Mouse (Mus musculus) stomach, embryonic 14.5 days (tissue): ENCODE data around the gene Bbox1. TPM values are rescaled to one million over a fixed set of nuclear protein-coding genes. Genes with fewer than 3 reads are reported as not detected.

ENCODE experiments used
- ATAC-seq: fragments of 200-750 bp; cut with Nextera tagmentation; 2 replicates; pipeline ENCODE4 v1.8.0; 2017; ENCODE audit warnings: low read depth, moderate TSS enrichment; ENCODE audit not compliant: insufficient number of reproducible peaks, insufficient read depth, low FRiP score
- H3K27ac ChIP-seq: fragments of 300-500 bp; sonication (generic); 2 replicates; pipeline ENCODE4 v1.5.1; 2014; ENCODE audit warnings: mild to moderate bottlenecking, low read length, moderate library complexity, mixed read lengths
- H3K27me3 ChIP-seq: fragments of 300-500 bp; sonication (generic); 2 replicates; pipeline ENCODE4 v1.6.1; 2014; ENCODE audit warnings: low read length, control low read depth, mixed read lengths; ENCODE audit not compliant: control insufficient read depth, insufficient read depth
- H3K36me3 ChIP-seq: fragments of 300-500 bp; sonication (generic); 2 replicates; pipeline ENCODE4 v1.6.1; 2014; ENCODE audit warnings: mild to moderate bottlenecking, control low read depth, low read length, moderate library complexity, mixed read lengths; ENCODE audit not compliant: control insufficient read depth, insufficient read depth
- H3K4me1 ChIP-seq: fragments of 300-500 bp; sonication (generic); 2 replicates; pipeline ENCODE4 v1.6.1; 2014; ENCODE audit warnings: low read length, control low read depth, mixed read lengths; ENCODE audit not compliant: control insufficient read depth, insufficient read depth
- H3K4me2 ChIP-seq: fragments of 300-500 bp; sonication (generic); replicated peaks from 2 replicates; pipeline ENCODE4 v1.6.1; 2014; ENCODE audit warnings: low read depth, low read length, control low read depth
- H3K4me3 ChIP-seq: fragments of 300-500 bp; sonication (generic); 2 replicates; pipeline ENCODE4 v1.5.1; 2014; ENCODE audit warnings: low read depth, low read length, control low read depth
- H3K9ac ChIP-seq: fragments of 300-500 bp; sonication (generic); replicated peaks from 2 replicates; pipeline ENCODE4 v1.6.1; 2014; ENCODE audit warnings: low read depth, mild to moderate bottlenecking, control low read depth, low read length, moderate library complexity, mixed read lengths
- H3K9me3 ChIP-seq: fragments of 300-500 bp; sonication (generic); 2 replicates; pipeline ENCODE4 v1.6.1; 2016; ENCODE audit warnings: low read depth, low read length, control low read depth; ENCODE audit not compliant: control insufficient read depth
- WGBS: fragments of 180-500 bp; shearing (Covaris S2); extraction: QIAGEN DNeasy Blood & Tissue Kit; methylation state at CpG from one replicate; pipeline ENCODE4 v1.1.7; 2014; 5-methylcytosine and 5-hydroxymethylcytosine counted together
- polyA plus RNA-seq: library from polyadenylated mRNA; unstranded; fragments of >200 nt; fragmentation: Nextera tagmentation; extraction: Ambion mirVana; gene quantifications from 2 replicates; pipeline ENCODE4 v1.2.1, GENCODE M21; 2014

The Bbox1 gene
- polyA plus RNA-seq, 1 experiment from 2014 or later: 0.17 TPM

DNA sequence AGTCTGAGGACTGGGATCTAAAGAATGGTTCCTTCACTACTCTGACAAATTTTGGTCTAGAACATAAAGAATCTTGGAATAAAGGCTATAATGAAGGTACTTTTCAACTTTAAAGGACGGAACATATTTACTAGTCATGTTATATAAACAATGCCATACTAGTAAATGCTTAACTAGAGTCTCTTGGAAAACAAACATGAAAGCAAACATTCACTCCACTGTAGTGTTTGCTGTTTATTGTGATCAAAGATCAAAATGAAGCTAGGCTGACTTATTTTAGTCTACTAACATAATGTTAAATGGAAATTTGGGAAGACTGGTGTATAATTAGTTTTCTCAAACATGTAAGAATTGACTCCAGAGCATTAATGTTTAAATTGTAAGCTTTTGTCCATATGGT, 4.9 kb upstream of the Bbox1 start:
- 65% methylated on average over 1 of the region's 1 CpGs for WGBS
- H3K4me2 ChIP-seq: no peak overlapping the region
- no peak overlapping the region for H3K4me3 ChIP-seq
- no peaks in the 10 kb centered on the region for H3K27me3 ChIP-seq
- H3K9ac ChIP-seq: no peak overlapping the region
- no peak for ATAC-seq
- H3K36me3 ChIP-seq: no peaks in the 10 kb centered on the region
- no peaks in the 10 kb centered on the region for H3K9me3 ChIP-seq
- no peaks in the 10 kb centered on the region for H3K4me1 ChIP-seq
- H3K27ac ChIP-seq: no peak overlapping the region

DNA sequence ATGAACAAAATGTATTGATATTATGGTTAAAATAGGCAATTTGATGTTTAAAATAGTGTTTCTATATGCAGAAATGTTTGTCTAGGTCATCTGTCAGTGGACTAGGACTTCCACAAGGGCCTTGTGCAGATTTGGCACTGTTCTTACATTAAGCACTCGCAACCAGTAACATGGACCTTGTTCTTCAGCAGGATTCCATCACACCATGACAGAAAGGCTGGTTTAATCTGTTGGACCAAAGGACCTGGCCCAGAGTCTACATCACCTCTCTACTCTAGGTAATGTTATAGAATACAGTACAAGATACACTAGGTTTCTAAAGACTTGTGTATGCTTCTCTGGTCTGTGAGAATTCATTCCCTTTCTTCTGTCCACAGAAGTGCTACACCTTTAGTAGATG, 4.4 kb upstream of the Bbox1 start:
- Histone ChIP-seq H3K4me3 (no peak overlapping the region), H3K27me3 (no peaks in the 10 kb centered on the region), H3K9ac (no peak overlapping the region), H3K4me2 (no peak overlapping the region), H3K36me3 (no peaks in the 10 kb centered on the region), H3K4me1 (no peaks in the 10 kb centered on the region), H3K9me3 (no peaks in the 10 kb centered on the region), H3K27ac (no peak overlapping the region)
- ATAC-seq: no peak
- WGBS: 85% methylated on average over 1 of the region's 1 CpGs

DNA sequence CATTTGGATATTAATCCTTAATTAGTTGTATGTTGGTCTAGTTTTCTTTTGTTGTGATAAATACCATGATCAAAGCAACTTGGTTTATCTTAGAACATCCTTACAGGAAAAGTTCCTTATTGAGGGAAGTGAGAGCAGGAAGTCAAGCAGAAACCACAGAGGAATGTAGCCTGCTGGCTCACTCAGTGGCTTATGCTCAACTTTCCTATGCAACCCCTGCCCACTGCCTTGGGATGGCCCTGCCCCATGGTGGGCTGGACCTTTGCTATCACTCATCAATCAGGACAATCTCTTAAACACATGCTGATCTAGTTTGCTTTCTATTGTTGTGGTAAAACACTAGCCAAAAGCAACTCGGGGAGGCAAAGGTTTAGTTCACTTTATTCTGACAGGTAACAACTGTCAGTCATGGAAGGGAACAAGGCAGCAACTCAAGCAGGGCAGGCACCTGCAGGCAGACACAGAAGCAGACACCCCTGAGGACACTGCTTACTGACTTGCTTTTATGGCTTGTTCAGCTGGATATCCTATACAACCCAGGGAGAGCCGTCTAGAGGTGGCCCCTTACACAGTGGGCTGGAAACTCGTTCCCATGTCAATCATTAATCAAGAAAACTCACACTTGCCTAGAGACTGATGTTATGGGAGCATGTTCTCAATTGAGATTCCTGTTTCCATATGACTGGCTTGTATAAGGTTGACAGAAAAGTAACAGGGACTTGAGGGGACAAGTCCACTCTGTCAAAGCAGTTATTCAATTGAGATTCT, 1.9 kb upstream of the Bbox1 start:
- Histone ChIP-seq H3K27ac (no peak overlapping the region), H3K4me2 (no peak overlapping the region), H3K36me3 (no peaks in the 10 kb centered on the region), H3K4me1 (no peaks in the 10 kb centered on the region), H3K9ac (no peak overlapping the region), H3K4me3 (no peak overlapping the region), H3K9me3 (no peaks in the 10 kb centered on the region), H3K27me3 (no peaks in the 10 kb centered on the region)
- 33% methylated on average over 3 of the region's 3 CpGs for WGBS
- ATAC-seq: no peak

DNA sequence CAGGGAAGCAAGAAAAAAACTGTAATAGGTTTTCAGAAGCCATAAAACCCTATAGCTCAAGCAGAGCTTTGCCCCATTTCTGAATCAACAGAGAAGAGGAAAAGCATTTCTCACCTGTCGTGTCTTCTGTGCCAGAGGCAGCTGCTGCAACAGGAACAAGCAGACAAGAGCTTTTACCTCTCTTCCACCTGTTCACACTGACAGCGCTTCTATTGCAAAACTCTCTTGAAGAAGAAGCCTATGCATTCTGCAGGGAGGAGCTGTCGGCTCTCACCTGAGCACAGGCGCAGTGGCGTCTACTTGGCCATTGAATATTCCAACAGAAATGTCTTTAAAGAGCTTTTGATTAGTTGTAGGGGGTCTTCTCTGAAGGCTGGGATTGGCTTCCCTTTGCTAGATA, 286 bp downstream of the Bbox1 start:
- 84% methylated on average over 5 of the region's 5 CpGs for WGBS
- Histone ChIP-seq H3K27me3 (no peaks in the 10 kb centered on the region), H3K27ac (no peak overlapping the region), H3K9ac (no peak overlapping the region), H3K4me3 (no peak overlapping the region), H3K36me3 (no peaks in the 10 kb centered on the region), H3K4me2 (no peak overlapping the region), H3K4me1 (no peaks in the 10 kb centered on the region), H3K9me3 (no peaks in the 10 kb centered on the region)
- ATAC-seq: no peak

DNA sequence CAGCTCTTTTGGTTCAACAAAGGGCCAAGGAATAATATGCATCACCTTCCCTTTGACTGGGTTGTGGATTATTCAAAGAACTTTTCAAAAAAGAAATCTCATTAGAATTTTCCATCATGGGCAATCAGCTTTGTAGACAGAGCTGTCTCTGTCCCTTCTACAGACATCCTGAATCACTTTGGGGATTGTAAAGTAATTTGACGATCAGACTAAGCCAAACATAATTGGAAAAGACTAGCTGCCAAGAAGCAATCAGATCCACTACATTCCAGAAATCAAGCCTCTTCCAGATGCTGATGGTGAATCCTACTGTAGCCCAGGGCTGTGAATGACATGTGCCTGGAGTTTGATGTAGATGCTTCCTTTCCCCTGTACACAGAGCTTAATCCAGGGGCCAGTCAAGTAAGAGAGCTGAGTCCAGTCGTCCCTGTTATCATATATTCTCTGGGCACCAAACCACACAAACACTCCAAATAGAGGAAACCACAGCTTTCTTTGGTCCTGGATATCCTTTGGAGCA, 995 bp downstream of the Bbox1 start:
- no peak overlapping the region for H3K4me2 ChIP-seq
- H3K9me3 ChIP-seq: no peaks in the 10 kb centered on the region
- ATAC-seq: no peak
- H3K27ac ChIP-seq: no peak overlapping the region
- no peak overlapping the region for H3K9ac ChIP-seq
- WGBS: 68% methylated on average over 2 of the region's 2 CpGs
- H3K27me3 ChIP-seq: no peaks in the 10 kb centered on the region
- H3K4me1 ChIP-seq: no peaks in the 10 kb centered on the region
- H3K4me3 ChIP-seq: no peak overlapping the region
- H3K36me3 ChIP-seq: no peaks in the 10 kb centered on the region

DNA sequence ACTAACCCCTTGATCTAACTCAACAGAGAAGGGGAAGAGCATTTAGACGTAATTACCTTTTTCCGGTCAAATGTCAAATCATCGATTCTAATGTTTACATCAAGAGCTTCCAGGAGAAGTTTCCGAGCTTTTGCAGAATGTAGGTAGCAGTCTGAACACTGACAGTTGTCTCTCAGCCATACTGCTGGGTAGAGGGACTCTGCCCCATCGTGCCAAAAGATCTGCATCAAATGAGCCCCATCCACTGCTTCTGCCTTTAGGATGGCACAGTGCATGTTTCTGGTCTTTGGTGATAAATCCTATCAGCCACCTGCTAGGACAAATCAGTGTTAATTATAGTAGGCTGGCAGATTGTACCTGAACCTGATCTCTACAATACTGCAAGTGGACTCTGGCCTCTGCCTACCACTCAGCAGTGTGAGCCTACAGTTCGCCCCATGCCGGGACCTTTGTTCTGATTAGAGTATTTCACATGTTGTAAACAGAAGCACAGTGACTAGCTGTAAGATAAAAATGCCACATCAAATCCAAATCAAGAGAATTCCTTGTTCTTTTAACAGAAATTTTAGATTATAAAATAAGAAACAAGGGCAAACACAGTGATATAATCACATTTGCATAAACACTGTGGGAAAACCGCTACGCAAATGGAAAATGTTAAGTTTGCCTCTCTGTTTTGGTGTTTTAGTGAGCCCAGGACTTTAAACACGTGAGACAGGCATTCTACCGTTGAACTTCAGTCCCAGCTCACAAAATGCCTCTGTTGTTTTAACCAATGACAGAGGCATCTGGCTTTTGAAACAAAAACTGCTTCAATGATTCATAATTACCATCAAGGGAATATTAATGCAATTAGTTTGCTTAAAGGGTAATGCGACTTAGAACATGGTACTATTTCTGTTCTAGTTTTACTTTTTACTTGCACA, 8.7 kb downstream of the Bbox1 start:
- Histone ChIP-seq H3K27ac (no peak overlapping the region), H3K4me3 (no peak overlapping the region), H3K36me3 (no peaks in the 10 kb centered on the region), H3K9ac (no peak overlapping the region), H3K27me3 (no peaks in the 10 kb centered on the region), H3K4me1 (peaks cover 11% of the 10 kb centered on the region), H3K9me3 (no peaks in the 10 kb centered on the region), H3K4me2 (no peak overlapping the region)
- ATAC-seq: no peak
- 64% methylated on average over 12 of the region's 12 CpGs for WGBS

DNA sequence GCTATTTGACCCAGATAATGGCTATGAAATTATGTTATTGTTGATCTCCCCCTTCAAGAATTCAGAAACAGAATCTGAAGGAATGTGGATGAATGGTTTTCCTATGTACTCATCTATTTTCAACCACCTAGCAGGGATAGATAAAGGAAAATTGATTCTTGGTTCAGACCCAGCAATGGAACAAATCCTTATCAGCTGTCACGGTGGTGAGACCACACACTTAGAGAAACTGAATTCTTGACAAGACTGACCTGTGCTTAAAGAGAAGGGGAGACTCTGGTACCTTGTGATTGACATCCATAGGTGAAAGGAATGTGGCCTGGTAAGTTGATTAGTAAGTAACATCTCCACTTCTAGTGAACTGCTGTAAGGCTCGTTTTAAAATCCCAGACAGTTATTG, 12.1 kb downstream of the Bbox1 start:
- no peaks in the 10 kb centered on the region for H3K36me3 ChIP-seq
- H3K4me3 ChIP-seq: no peak overlapping the region
- no peaks in the 10 kb centered on the region for H3K9me3 ChIP-seq
- H3K4me2 ChIP-seq: no peak overlapping the region
- WGBS: 19% methylated on average over 2 of the region's 2 CpGs
- peaks cover 11% of the 10 kb centered on the region for H3K4me1 ChIP-seq
- no peak overlapping the region for H3K27ac ChIP-seq
- no peak overlapping the region for H3K9ac ChIP-seq
- no peak for ATAC-seq
- H3K27me3 ChIP-seq: no peaks in the 10 kb centered on the region

DNA sequence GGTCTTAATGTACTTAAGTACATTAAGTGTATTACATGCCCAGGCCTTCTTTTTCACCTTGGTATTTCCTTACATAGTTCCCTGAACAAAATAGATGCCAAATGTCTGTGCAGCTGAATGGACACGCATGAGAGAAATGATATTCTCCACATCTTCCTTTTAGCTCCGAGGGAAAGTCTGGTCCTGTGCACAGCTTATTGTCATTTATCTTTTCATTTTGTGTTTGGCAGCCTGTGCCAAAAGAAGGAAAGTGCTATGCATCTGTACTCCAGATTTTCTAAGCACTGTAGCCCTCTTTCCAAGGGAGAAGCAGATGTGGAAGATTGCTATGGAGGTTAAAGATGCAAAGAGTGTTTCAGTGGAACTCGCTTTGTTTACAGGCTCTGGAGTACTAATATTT, 13.0 kb downstream of the Bbox1 start:
- 34% methylated on average over 3 of the region's 3 CpGs for WGBS
- Histone ChIP-seq H3K36me3 (no peaks in the 10 kb centered on the region), H3K9me3 (no peaks in the 10 kb centered on the region), H3K4me2 (no peak overlapping the region), H3K4me3 (no peak overlapping the region), H3K27ac (0 out of 2 replicates have a peak overlapping the region, but pooled peaks have one; percentile 2), H3K27me3 (no peaks in the 10 kb centered on the region), H3K4me1 (peaks cover 11% of the 10 kb centered on the region), H3K9ac (no peak overlapping the region)
- ATAC-seq: no peak
